Mouse (Mus musculus) kidney, embryonic 14.5 days (tissue): Measurements from ENCODE around the gene Gm12394. TPM values are rescaled to one million over a fixed set of nuclear protein-coding genes. Genes with fewer than 3 reads are reported as not detected.

ENCODE experiments used
- ATAC-seq: fragments of 200-750 bp; cut with Nextera tagmentation; 2 replicates; pipeline ENCODE4 v1.8.0; 2017; ENCODE audit warnings: moderate number of reproducible peaks, mild to moderate bottlenecking, moderate TSS enrichment, moderate library complexity; ENCODE audit not compliant: low FRiP score, low TSS enrichment
- H3K27ac ChIP-seq: fragments of 300-500 bp; sonication (generic); 2 replicates; pipeline ENCODE4 v1.5.1; 2014; ENCODE audit warnings: low read depth, mild to moderate bottlenecking, low read length, moderate library complexity, mixed read lengths
- H3K27me3 ChIP-seq: fragments of 300-500 bp; sonication (generic); 2 replicates; pipeline ENCODE4 v1.6.1; 2014; ENCODE audit warnings: mild to moderate bottlenecking, low read length; ENCODE audit not compliant: control insufficient read depth, insufficient read depth
- H3K36me3 ChIP-seq: fragments of 300-500 bp; sonication (generic); 2 replicates; pipeline ENCODE4 v1.6.1; 2014; ENCODE audit warnings: low read length, mixed read lengths; ENCODE audit not compliant: control insufficient read depth, insufficient read depth
- H3K4me1 ChIP-seq: fragments of 300-500 bp; sonication (generic); 2 replicates; pipeline ENCODE4 v1.6.1; 2014; ENCODE audit warnings: low read length, mixed read lengths; ENCODE audit not compliant: control insufficient read depth, insufficient read depth
- H3K4me2 ChIP-seq: fragments of 300-500 bp; sonication (generic); replicated peaks from 2 replicates; pipeline ENCODE4 v1.6.1; 2014; ENCODE audit warnings: low read depth, mild to moderate bottlenecking, low read length
- H3K4me3 ChIP-seq: fragments of 300-500 bp; sonication (generic); 2 replicates; pipeline ENCODE4 v1.5.1; 2014; ENCODE audit warnings: mild to moderate bottlenecking, low read length
- H3K9ac ChIP-seq: fragments of 300-500 bp; sonication (generic); 2 replicates; pipeline ENCODE4 v1.6.1; 2014; ENCODE audit warnings: low read depth, mild to moderate bottlenecking, low read length, moderate library complexity
- H3K9me3 ChIP-seq: fragments of 300-500 bp; sonication (generic); 2 replicates; pipeline ENCODE4 v1.6.1; 2016; ENCODE audit warnings: low read length; ENCODE audit not compliant: control insufficient read depth
- WGBS: fragments of 180-500 bp; shearing (Covaris S2); extraction: QIAGEN DNeasy Blood & Tissue Kit; methylation state at CpG from one replicate; pipeline ENCODE4 v1.1.7; 2014; 5-methylcytosine and 5-hydroxymethylcytosine counted together
- polyA plus RNA-seq: library from polyadenylated mRNA; unstranded; fragments of >200 nt; fragmentation: Nextera tagmentation; extraction: Ambion mirVana; gene quantifications from 2 replicates; pipeline ENCODE4 v1.2.1, GENCODE M21; 2014

Gene Gm12394
- polyA plus RNA-seq, 1 experiment from 2014 or later, result 0.14 TPM

DNA sequence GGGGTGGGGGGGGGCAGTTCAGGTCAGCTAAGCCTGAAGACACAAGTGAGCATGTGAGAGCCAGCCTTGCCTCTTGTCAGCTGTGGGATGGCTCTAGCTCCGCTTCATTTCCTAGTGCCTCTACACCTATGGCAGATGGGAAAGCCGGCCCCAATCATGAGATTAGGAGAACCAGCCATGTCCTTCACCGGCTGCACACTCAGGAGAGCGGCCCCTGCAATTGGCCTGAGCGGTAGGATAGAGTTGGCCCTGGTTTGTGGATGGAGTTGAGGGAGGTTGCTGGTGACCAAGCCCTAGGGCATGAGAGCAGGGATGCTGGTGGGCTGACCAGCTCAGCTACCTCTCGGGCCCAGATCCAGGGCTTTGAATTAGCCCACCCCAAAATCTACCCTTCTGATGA lies 32.2 kb upstream of the Gm12394 start:
- Histone ChIP-seq H3K4me1 (no peaks in the 10 kb centered on the region), H3K9ac (no peak overlapping the region), H3K9me3 (no peaks in the 10 kb centered on the region), H3K27ac (no peak overlapping the region), H3K4me2 (no peak overlapping the region), H3K27me3 (no peaks in the 10 kb centered on the region), H3K36me3 (no peaks in the 10 kb centered on the region), H3K4me3 (no peak overlapping the region)
- WGBS, result 91% methylated on average over 6 of the region's 6 CpGs
- no peak for ATAC-seq

DNA sequence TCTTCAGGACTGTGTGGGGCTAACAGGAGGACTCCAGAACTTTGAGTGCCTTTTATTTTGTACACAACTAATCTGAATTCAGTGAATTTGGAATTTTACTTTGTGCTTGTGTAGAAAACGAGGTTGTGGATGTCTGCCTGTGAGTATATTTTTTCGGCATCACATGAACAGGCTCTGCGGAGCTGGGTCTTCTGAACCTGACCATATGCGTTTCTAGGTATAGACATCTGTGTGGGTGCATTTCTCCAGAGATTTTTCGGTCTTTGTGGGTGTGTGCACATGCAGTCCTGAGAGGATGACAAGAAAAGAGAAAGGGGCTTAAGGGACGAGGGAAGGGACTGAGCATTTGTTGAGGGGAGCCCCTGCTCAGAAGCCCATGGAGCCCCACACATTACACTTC lies 30.4 kb upstream of the Gm12394 start:
- no peak overlapping the region for H3K4me3 ChIP-seq
- no peaks in the 10 kb centered on the region for H3K27me3 ChIP-seq
- WGBS, result 87% methylated on average over 6 of the region's 6 CpGs
- H3K4me1 ChIP-seq, result no peaks in the 10 kb centered on the region
- no peak for ATAC-seq
- H3K27ac ChIP-seq, result no peak overlapping the region
- no peak overlapping the region for H3K9ac ChIP-seq
- H3K4me2 ChIP-seq, result no peak overlapping the region
- H3K36me3 ChIP-seq, result no peaks in the 10 kb centered on the region
- no peaks in the 10 kb centered on the region for H3K9me3 ChIP-seq

DNA sequence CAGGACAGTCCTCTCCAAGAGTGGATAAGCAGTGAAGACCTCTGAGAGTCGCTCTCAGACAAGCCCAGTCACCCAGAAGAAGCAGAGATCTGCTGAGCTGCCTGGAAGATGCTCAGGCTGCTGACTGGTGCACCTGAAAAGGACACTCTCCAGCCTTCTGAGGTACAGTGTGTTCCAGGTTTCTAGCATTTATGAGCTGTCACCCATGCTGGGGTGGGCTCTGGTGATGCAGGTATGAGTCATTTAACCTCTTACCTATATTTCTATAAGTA lies 24.0 kb upstream of the Gm12394 start:
- Histone ChIP-seq H3K4me1 (no peaks in the 10 kb centered on the region), H3K27me3 (no peaks in the 10 kb centered on the region), H3K4me2 (no peak overlapping the region), H3K4me3 (no peak overlapping the region), H3K9ac (no peak overlapping the region), H3K27ac (no peak overlapping the region), H3K36me3 (no peaks in the 10 kb centered on the region), H3K9me3 (no peaks in the 10 kb centered on the region)
- no peak for ATAC-seq
- WGBS, result 67% methylated on average over 1 of the region's 1 CpGs

DNA sequence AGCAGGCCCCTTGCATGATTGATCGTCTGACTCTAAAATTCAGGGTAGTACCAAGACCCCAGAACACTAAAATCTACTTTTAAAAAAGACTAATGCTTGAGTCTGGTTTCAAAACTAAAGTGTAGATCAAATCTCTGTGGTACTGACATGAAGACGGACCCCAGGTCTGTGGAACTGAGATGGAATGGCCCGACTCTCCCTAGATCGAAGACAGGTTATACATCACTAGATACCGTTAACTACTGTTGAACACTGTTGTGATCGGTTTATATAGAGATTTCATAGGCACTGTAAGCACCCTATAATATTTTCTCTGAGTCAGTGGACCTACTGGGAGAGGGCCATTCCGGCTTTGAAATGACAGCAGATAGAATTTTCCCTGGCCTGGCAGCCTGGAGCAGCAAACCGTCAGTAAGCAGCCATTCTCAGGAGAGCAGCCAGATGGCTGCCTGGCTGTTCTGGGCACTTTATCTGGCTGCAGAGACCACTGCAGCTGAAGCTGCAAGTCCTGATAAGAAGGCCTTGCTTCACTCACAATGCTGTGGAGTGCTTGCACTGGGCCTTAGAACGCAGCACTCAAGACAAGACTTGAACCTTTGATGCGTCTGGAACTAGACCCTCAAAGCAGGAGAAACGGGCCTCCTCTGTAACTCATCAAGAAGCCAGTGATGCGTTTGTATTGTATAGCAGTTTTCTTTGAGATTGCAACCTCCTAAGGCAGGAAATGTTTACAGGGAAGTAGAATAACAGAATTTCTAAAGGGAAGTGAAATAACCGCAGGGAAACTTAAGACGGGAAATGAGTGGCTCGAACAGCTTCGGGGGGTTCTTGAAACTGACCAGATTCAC lies 23.5 kb upstream of the Gm12394 start:
- Histone ChIP-seq H3K4me1 (no peaks in the 10 kb centered on the region), H3K9me3 (no peaks in the 10 kb centered on the region), H3K4me2 (no peak overlapping the region), H3K9ac (no peak overlapping the region), H3K27me3 (no peaks in the 10 kb centered on the region), H3K27ac (no peak overlapping the region), H3K4me3 (no peak overlapping the region), H3K36me3 (no peaks in the 10 kb centered on the region)
- ATAC-seq, result no peak
- 85% methylated on average over 16 of the region's 16 CpGs for WGBS

GRCm38 (mm10) chr4:42877657-42878056 lies 21.1 kb upstream of the Gm12394 start:
- 82% methylated on average over 2 of the region's 2 CpGs for WGBS
- no peak for ATAC-seq
- Histone ChIP-seq H3K36me3 (no peaks in the 10 kb centered on the region), H3K27ac (no peak overlapping the region), H3K4me3 (no peak overlapping the region), H3K9ac (no peak overlapping the region), H3K9me3 (no peaks in the 10 kb centered on the region), H3K27me3 (no peaks in the 10 kb centered on the region), H3K4me2 (no peak overlapping the region), H3K4me1 (no peaks in the 10 kb centered on the region)

DNA sequence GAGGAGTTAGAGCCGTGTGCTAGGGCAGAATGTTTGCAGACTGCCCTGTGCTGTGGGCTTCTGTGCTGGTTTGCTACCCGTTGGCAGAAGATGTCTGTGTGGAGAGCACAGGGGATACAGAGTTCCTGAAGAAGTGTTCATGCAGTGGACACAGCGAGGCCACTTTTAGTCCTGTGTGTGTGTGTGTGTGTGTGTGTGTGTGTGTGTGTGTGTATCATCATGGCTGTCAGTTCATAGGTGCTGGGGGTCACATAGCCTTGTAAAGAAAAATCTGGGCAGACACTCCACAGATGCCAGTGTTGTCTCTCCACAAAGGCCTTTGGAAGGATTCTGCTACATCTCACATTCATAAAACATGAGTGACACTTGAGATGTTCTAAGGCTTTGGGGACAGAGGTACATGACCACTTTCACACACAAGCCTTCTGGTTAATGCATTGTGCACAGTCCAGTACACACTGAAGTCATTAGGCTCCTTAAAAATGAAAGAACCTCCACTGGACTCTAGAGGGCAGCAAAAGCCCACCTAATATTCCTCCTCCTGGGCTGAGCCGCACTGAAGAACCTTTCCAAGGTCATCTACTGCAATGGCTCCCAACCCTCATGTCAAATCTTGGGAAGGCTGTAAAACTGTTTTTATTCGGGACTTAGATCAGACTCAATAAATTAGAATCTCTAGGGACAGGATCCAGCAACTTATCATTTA lies 20.2 kb upstream of the Gm12394 start:
- 41% methylated on average over 5 of the region's 5 CpGs for WGBS
- H3K27ac ChIP-seq, result no peak overlapping the region
- no peak overlapping the region for H3K4me3 ChIP-seq
- peak; percentile 89 for ATAC-seq
- H3K36me3 ChIP-seq, result no peaks in the 10 kb centered on the region
- H3K4me2 ChIP-seq, result no peak overlapping the region
- no peaks in the 10 kb centered on the region for H3K4me1 ChIP-seq
- no peak overlapping the region for H3K9ac ChIP-seq
- H3K9me3 ChIP-seq, result no peaks in the 10 kb centered on the region
- H3K27me3 ChIP-seq, result no peaks in the 10 kb centered on the region

DNA sequence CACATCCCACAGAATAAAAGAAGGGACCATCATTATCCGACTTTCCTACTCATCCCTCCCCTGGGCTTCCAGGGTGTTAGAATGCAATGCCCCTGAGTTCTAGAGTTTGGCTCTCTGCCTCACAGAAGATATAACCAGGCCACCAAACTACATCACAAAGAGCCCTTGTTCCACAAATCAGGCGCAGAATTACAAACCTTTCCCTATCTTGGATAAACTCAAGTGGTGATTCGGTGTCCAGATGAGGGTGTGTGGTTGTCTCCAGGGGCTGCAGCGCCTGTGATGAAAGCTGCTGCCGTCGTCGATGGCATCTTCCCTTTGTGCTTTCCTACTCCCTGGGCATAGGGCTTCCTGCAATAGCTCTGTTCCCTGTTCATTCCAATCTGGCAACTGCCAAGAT lies 17.6 kb upstream of the Gm12394 start, which contains the start of gene Fam205c:
Gene Fam205c (minus strand): TSS at position 101 of the 400 bp plus-strand sequence.
- Histone ChIP-seq H3K36me3 (no peaks in the 10 kb centered on the region), H3K27me3 (no peaks in the 10 kb centered on the region), H3K4me3 (no peak within 1 kb of the TSS), H3K4me2 (no peak within 1 kb of the TSS), H3K9me3 (no peaks in the 10 kb centered on the region), H3K9ac (no peak within 1 kb of the TSS), H3K27ac (no peak within 1 kb of the TSS), H3K4me1 (no peaks in the 10 kb centered on the region)
- 88% methylated on average over 7 of the region's 7 CpGs for WGBS
- ATAC-seq, result no peak

DNA sequence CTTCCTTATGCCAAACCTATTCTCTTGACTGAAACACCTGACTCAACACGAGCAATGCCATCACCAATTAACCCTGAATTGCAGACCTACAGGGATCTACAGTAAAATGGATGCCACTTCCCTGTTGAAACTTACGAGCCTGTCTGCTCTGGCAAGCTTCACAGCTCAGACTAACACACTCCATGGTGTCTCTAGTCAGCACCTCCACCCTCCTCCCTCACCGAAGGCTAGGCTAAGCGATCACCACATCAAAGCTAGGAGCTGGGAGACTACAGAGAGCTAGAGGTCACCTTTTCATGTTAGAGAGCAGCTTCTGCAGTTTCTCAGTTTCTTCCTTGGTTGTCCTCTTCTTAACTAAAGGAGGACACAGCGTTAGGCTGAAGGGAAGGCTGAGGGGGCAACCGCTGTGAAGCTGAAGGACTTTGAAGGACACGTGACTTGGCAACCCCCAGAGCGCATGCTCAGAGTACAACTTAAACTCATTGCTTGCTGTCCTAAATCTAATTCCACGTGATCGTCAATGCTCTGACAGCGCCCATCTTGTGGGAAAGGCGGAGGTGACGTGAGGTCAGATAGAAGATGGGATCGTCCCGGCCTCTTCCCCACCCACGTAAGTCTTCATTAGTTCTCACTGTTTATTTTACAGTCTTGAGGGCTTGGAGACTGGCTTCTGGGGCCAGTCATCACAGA lies 16.3 kb upstream of the Gm12394 start:
- H3K9ac ChIP-seq, result no peak overlapping the region
- ATAC-seq, result no peak
- H3K4me1 ChIP-seq, result no peaks in the 10 kb centered on the region
- H3K9me3 ChIP-seq, result no peaks in the 10 kb centered on the region
- no peaks in the 10 kb centered on the region for H3K27me3 ChIP-seq
- H3K4me3 ChIP-seq, result no peak overlapping the region
- H3K36me3 ChIP-seq, result no peaks in the 10 kb centered on the region
- H3K27ac ChIP-seq, result no peak overlapping the region
- no peak overlapping the region for H3K4me2 ChIP-seq
- 69% methylated on average over 16 of the region's 16 CpGs for WGBS

GRCm38 (mm10) chr4:42872151-42872550 lies 15.6 kb upstream of the Gm12394 start:
- Histone ChIP-seq H3K36me3 (no peaks in the 10 kb centered on the region), H3K4me3 (no peak overlapping the region), H3K27ac (no peak overlapping the region), H3K9me3 (no peaks in the 10 kb centered on the region), H3K4me1 (no peaks in the 10 kb centered on the region), H3K9ac (no peak overlapping the region), H3K27me3 (no peaks in the 10 kb centered on the region), H3K4me2 (no peak overlapping the region)
- 91% methylated on average over 7 of the region's 7 CpGs for WGBS
- no peak for ATAC-seq
